Mouse (Mus musculus) gastrocnemius, postnatal 36 days (tissue): ENCODE results near the gene Tmem54. TPM values are rescaled to one million over a fixed set of nuclear protein-coding genes. Genes with fewer than 3 reads are reported as not detected.

Source experiments
- DNase-seq, 2 experiments: peaks; one replicate each; pipeline ENCODE4 v3.0.0; 2022
- intact Hi-C: fragments of 180-260 bp; cut with DNase I; formaldehyde crosslinking; loops from one replicate; pipeline ENCODE4 v1.15.1; 2025
- total RNA-seq, 2 experiments: library from RNA; stranded (reverse); gene quantifications; 2 replicates each; pipeline ENCODE4 v1.2.3; 2021

Gene Tmem54
- total RNA-seq, 2 experiments from 2014 or later, result not detected

DNA sequence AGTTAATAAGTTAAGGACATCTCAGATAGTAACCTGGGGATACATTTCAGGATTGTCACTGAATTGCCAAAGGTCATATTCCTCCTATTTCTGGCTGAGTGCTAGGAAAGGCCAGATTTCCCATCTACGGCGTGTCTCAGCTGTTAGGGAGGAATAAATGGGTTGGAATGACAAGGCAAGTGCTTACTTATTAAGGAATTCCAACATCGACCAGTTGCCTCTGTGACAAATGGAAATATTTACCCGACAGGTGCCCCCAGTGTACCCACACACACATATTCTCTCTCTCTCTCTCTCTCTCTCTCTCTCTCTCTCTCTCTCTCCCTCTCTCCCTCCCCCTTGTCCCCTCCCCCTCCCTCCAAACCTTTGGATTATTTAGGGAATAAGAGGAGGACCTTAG lies 40.6 kb downstream of the Tmem54 start:
- no peak for DNase-seq
- intact Hi-C loops, result no loop called here

DNA sequence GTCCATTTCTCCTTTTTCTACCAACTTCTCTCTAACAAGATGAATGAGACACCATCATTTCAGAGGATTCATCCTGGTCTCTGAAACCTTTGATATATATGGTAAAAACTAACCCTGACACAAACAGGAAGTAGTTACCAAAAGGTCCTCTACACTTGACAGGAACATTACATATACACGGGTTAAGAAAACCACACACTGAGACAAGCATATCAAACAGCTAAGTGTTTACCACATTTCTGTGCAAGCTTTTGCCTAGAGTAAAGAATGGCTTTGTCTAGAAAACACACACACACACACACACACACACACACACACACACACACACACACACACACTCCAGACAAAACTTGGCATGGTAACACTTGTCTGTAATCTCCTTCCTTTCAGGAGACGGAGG lies 41.0 kb downstream of the Tmem54 start:
- no peak for DNase-seq
- intact Hi-C loops, result no loop called here

DNA sequence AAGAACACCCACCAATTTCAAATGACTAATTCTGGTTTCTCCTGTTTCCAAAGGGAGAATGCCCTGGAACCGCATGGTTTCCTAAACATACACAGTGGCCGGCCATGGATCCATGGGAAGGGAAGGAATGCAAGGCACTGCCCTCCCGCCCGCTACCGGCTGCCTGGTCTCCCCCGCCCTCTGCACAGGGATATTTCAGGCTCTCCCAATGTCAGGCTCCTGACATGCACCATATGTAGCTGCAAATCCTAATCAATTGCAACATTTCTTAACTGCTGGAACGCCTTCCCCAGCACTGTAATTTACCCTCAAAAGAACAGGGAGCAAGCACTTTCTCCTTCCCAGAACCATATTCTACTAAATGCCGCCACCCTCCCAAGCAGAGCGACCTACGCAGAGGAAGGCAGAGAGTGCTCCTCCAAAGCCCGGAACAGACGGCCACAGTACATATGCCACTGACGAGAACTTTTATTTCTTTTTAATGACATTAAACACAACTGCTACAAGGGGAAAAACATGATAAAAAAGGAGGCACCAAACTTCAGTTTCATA lies 42.3 kb downstream of the Tmem54 start:
- intact Hi-C loops, result no loop called here
- DNase-seq, result no peak

DNA sequence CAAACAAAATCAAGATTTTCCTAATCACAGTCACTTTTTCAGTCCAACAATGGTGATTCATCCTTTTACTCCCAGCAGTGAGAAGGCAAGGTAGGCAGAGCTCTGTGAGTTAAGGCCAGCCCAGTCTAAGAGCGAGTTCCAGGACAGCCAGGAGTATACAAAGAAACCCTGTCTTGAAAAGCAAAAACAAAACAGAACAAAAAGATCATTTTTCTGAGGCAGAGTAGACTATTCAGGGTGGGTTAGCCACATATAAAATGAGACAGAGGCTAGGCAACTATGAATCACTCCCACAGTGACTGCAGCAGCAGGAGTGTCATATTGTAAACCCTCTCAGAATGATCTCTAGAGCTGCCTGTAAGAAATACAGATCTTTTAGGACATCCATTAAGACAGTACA lies 44.0 kb downstream of the Tmem54 start:
- intact Hi-C loops, result no loop called here
- no peak for DNase-seq

DNA sequence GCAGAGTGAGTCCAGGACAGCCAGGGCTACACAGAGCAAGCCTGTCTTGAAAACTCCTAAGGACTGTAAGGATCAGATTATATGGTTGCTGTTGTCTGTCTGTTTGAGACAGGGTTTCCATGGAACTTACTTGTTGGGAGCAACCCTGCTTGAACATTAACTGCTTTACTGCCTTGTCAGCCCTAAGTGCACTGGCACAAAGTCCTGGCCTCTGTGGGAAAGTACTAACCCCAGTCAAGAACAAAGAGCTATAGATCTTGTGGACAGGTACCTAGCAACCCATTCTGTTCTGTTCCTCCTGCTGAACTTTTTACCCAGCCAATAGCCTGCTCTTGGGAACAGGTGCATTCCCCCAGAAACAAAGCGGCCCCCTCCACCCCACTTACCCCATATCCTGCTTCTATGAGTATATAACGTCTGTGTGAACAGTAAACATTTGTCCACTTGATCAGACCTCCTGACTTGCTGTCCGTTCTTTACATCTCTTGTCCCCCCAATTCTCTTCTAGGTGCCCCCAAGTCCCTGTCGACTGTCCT lies 46.0 kb downstream of the Tmem54 start:
- intact Hi-C loops, result no loop called here
- no peak for DNase-seq

DNA sequence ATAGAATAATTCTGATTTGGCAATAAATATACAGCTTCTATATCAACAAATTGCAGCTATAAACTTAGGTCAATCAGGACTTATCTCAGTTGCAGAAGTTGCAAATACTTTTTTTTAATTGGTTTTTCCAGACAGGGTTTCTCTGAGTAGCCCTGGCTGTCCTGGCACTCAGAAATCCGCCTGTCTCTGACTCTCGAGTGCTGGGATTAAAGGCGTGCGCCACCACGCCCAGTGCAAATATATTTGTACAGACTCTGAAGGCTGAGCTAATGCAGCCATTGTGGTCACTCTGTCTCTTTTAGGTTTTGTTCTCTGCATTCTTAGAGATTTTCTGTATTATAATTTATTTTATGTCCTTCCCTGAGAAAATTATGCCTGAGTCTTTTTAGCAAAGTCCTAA lies 52.2 kb downstream of the Tmem54 start:
- DNase-seq, result no peak
- intact Hi-C loops, result no loop called here

DNA sequence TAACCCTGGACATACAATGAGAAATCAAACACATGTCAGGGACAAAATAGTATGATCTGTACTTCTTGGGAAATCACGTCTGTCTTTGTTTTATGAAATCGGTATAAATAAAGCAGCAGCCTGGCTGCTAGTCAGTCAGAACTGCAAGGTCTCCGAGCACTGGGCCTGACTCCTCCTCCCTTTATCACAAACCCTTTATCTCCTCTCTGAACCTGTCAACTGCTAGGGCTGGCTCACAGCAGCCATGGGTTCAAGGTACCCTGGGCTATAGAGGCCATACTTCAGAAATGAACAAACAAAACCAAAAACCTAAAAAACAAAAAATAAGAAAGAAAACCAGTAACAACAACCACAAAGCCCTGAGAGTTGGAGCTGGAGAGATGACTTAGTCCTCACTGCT lies 53.2 kb downstream of the Tmem54 start:
- intact Hi-C loops, result no loop called here
- DNase-seq, result no peak

DNA sequence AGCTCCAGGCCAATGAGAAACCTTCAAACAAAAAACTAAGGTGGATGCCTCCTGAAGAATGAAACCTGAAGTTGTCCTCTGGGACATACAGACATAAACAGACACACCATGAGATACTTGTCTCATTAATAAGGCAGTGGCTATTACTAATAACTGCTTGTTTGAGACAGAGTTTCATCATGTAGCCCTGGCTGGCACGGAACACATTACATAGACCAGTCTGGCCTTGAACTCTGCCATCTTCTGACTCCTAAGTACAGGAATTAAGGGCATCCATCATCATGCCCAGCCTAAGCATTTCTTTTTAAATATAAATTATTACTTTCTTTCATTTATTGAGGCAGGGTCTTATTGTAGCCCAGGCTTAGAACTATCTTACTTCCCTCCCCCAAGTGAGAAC lies 55.7 kb downstream of the Tmem54 start:
- no peak for DNase-seq
- intact Hi-C loops, result no loop called here

Other genes with a start within 250 kb of the Tmem54 start
- gene Trim62, start 222.0 kb upstream of the Tmem54 start, total RNA-seq, result under 1 TPM; 0.51 to 0.79 TPM
- 1 to 10 TPM; 2.2 to 2.6 TPM for gene Azin2, start 143.1 kb upstream of the Tmem54 start, total RNA-seq
- gene Ak2, start 113.6 kb upstream of the Tmem54 start, total RNA-seq, result 10 to 100 TPM; 28.1 to 34.1 TPM
- gene Rnf19b, start 47.3 kb upstream of the Tmem54 start, total RNA-seq, result 10 to 100 TPM; 20.3 to 22.7 TPM
- gene Hpca, start 16.5 kb downstream of the Tmem54 start, total RNA-seq, result not detected
- gene Fndc5, start 31.5 kb downstream of the Tmem54 start, total RNA-seq, result 10 to 100 TPM; 68.2 to 86.2 TPM
- gene S100pbp, start 84.2 kb downstream of the Tmem54 start, total RNA-seq, result 1 to 10 TPM; 3.3 to 5.1 TPM
- 10 to 100 TPM; 38.0 to 39.8 TPM for gene Yars, start 84.2 kb downstream of the Tmem54 start, total RNA-seq
- 1 to 10 TPM; 1.7 to 1.9 TPM for gene C77080, start 155.9 kb downstream of the Tmem54 start, total RNA-seq
- 10 to 100 TPM; 38.3 to 44.9 TPM for gene Sync, start 182.1 kb downstream of the Tmem54 start, total RNA-seq
- 10 to 100 TPM; 36.0 to 47.3 TPM for gene Rbbp4, start 229.8 kb downstream of the Tmem54 start, total RNA-seq
- 10 to 100 TPM; 23.3 to 24.2 TPM for gene Zbtb8os, start 230.1 kb downstream of the Tmem54 start, total RNA-seq